Mouse (Mus musculus) stomach, embryonic 14.5 days (tissue): ENCODE data around the gene B3gntl1. TPM values are rescaled to one million over a fixed set of nuclear protein-coding genes. Genes with fewer than 3 reads are reported as not detected.
A peak's percentile ranks its signal among the peaks of the same experiment; 100 is the strongest.

Experiments used
- ATAC-seq: fragments of 200-750 bp; cut with Nextera tagmentation; 2 replicates; pipeline ENCODE4 v1.8.0; 2017; ENCODE audit warnings: low read depth, moderate TSS enrichment; ENCODE audit not compliant: insufficient number of reproducible peaks, insufficient read depth, low FRiP score
- H3K27ac ChIP-seq: fragments of 300-500 bp; sonication (generic); 2 replicates; pipeline ENCODE4 v1.5.1; 2014; ENCODE audit warnings: mild to moderate bottlenecking, low read length, moderate library complexity, mixed read lengths
- H3K27me3 ChIP-seq: fragments of 300-500 bp; sonication (generic); 2 replicates; pipeline ENCODE4 v1.6.1; 2014; ENCODE audit warnings: low read length, control low read depth, mixed read lengths; ENCODE audit not compliant: control insufficient read depth, insufficient read depth
- H3K36me3 ChIP-seq: fragments of 300-500 bp; sonication (generic); 2 replicates; pipeline ENCODE4 v1.6.1; 2014; ENCODE audit warnings: mild to moderate bottlenecking, control low read depth, low read length, moderate library complexity, mixed read lengths; ENCODE audit not compliant: control insufficient read depth, insufficient read depth
- H3K4me1 ChIP-seq: fragments of 300-500 bp; sonication (generic); 2 replicates; pipeline ENCODE4 v1.6.1; 2014; ENCODE audit warnings: low read length, control low read depth, mixed read lengths; ENCODE audit not compliant: control insufficient read depth, insufficient read depth
- H3K4me2 ChIP-seq: fragments of 300-500 bp; sonication (generic); replicated peaks from 2 replicates; pipeline ENCODE4 v1.6.1; 2014; ENCODE audit warnings: low read depth, low read length, control low read depth
- H3K4me3 ChIP-seq: fragments of 300-500 bp; sonication (generic); 2 replicates; pipeline ENCODE4 v1.5.1; 2014; ENCODE audit warnings: low read depth, low read length, control low read depth
- H3K9ac ChIP-seq: fragments of 300-500 bp; sonication (generic); replicated peaks from 2 replicates; pipeline ENCODE4 v1.6.1; 2014; ENCODE audit warnings: low read depth, mild to moderate bottlenecking, control low read depth, low read length, moderate library complexity, mixed read lengths
- H3K9me3 ChIP-seq: fragments of 300-500 bp; sonication (generic); 2 replicates; pipeline ENCODE4 v1.6.1; 2016; ENCODE audit warnings: low read depth, low read length, control low read depth; ENCODE audit not compliant: control insufficient read depth
- WGBS: fragments of 180-500 bp; shearing (Covaris S2); extraction: QIAGEN DNeasy Blood & Tissue Kit; methylation state at CpG from one replicate; pipeline ENCODE4 v1.1.7; 2014; 5-methylcytosine and 5-hydroxymethylcytosine counted together
- polyA plus RNA-seq: library from polyadenylated mRNA; unstranded; fragments of >200 nt; fragmentation: Nextera tagmentation; extraction: Ambion mirVana; gene quantifications from 2 replicates; pipeline ENCODE4 v1.2.1, GENCODE M21; 2014

B3gntl1 gene
- polyA plus RNA-seq, 1 experiment from 2014 or later, result 9.0 TPM

DNA sequence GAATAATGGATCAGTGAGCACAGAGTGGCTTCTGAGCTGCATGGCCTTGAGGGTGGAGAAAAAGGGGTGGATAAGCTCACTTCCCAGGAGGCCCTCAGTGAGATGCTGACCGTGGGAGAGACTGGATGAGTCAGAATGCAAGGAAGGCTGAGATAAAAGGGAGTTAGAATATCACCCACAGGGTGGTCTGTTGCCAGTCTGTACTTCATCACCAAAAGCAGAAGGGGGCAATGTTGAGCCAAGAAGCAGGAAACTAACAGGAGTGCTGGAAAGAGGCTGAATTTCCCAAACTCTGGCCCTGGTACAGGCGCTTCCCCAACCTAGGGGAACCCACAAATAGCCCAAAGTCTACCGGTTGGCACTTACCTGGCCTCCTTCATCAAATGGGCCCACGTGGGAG, 42.5 kb downstream of the B3gntl1 start:
- WGBS, result 85% methylated on average over 4 of the region's 4 CpGs
- no peak overlapping the region for H3K4me3 ChIP-seq
- H3K36me3 ChIP-seq, result peaks cover 8% of the 10 kb centered on the region
- H3K9ac ChIP-seq, result no peak overlapping the region
- no peak for ATAC-seq
- no peak overlapping the region for H3K27ac ChIP-seq
- no peaks in the 10 kb centered on the region for H3K9me3 ChIP-seq
- H3K4me2 ChIP-seq, result no peak overlapping the region
- H3K27me3 ChIP-seq, result no peaks in the 10 kb centered on the region
- no peaks in the 10 kb centered on the region for H3K4me1 ChIP-seq

DNA sequence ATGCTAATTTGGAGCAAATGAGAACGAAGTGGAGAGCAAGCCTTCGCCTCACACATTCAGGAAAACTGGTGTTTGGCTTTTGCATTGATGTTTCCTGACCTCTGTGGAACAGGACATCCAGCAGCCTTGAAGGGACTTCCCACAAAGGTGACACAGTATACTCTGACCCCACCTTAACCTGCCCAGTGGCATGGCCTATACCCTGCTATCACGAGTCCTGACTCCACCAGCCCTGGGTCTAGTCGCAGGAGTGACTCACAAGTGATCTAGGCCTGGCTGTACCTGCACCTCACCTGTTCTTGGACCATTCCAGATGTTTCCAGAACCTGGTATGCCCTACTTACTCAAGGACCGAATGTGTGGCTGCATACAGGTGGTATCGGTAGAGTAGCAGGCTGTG, 43.4 kb downstream of the B3gntl1 start:
- 91% methylated on average over 6 of the region's 6 CpGs for WGBS
- H3K4me1 ChIP-seq, result no peaks in the 10 kb centered on the region
- no peak overlapping the region for H3K9ac ChIP-seq
- no peak overlapping the region for H3K4me2 ChIP-seq
- H3K9me3 ChIP-seq, result no peaks in the 10 kb centered on the region
- H3K27me3 ChIP-seq, result no peaks in the 10 kb centered on the region
- ATAC-seq, result no peak
- peaks cover 8% of the 10 kb centered on the region for H3K36me3 ChIP-seq
- H3K4me3 ChIP-seq, result no peak overlapping the region
- H3K27ac ChIP-seq, result no peak overlapping the region

DNA sequence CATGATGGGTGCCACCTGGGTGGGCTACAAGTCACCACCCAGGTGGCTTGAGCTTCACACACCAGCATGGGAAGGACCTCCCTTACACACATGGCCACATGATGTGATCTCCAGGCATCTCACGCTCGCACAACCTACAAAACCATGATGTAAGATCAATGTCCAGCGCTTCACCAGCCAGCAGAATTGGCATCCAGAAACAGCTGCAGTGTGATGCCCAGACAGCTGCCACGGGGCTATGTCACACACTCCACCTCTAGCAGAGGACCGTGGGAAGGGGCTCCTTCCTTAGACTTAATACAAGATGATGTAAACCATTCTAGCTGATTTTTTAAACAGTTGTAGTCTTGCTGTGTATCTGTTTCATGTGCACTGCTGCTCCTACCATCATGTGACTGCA, 45.4 kb downstream of the B3gntl1 start:
- 66% methylated on average over 5 of the region's 5 CpGs for WGBS
- Histone ChIP-seq H3K9me3 (no peaks in the 10 kb centered on the region), H3K4me1 (no peaks in the 10 kb centered on the region), H3K27ac (peak overlapping the region; percentile 53; the same call in 1 of the 2 replicates), H3K4me2 (no peak overlapping the region), H3K36me3 (peaks cover 22% of the 10 kb centered on the region), H3K27me3 (no peaks in the 10 kb centered on the region), H3K4me3 (no peak overlapping the region), H3K9ac (no peak overlapping the region)
- peak; percentile 46; the same call in 1 of the 2 replicates for ATAC-seq

DNA sequence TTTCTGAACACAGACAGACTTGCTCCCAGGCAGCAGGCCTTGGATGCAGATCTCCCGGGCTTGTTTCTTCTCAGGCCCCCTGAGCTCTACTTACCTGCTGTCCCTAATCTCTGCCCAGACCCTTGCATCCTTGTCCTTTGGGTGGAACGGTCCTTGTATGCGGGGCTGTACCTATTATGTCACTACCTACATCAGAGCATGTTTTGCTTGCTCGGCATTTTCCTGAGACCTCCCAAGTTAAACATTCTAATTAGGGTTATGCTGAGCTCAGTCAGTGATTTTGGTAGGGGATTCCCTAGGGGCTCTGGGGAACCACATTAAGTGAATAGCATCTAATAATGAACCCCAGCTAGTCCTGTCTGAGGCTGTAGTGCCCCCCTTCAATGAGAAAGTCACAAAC, 47.9 kb downstream of the B3gntl1 start:
- no peak for ATAC-seq
- Histone ChIP-seq H3K9me3 (no peaks in the 10 kb centered on the region), H3K4me2 (no peak overlapping the region), H3K4me1 (no peaks in the 10 kb centered on the region), H3K27ac (no peak overlapping the region), H3K9ac (no peak overlapping the region), H3K36me3 (peaks cover 38% of the 10 kb centered on the region), H3K27me3 (no peaks in the 10 kb centered on the region), H3K4me3 (no peak overlapping the region)
- 91% methylated on average over 4 of the region's 4 CpGs for WGBS

DNA sequence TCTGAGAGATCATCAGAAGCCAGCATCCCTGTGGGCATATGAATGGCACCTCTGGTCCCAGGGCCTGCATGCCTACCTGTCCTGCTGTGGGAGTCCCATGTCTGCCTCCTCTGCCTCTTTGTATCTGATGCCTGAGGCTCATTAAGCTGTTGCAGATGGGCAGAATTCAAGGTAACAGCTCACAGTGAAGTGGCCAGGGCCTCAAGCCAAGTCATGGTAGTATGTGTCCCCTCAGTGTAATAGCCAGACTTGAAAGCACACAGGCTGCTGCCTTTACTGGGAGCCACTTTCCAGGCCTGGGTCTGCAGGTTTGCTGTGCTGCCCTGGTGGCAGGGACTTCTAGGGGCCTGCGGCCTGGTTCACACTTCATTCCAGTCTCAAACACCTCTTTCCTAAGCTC, 55.6 kb downstream of the B3gntl1 start:
- no peak overlapping the region for H3K4me3 ChIP-seq
- H3K4me1 ChIP-seq, result 0 out of 2 replicates have a peak, but pooled peaks cover 2% of the 10 kb centered on the region
- H3K27me3 ChIP-seq, result no peaks in the 10 kb centered on the region
- no peak overlapping the region for H3K4me2 ChIP-seq
- peaks cover 33% of the 10 kb centered on the region; the same call in 1 of the 2 replicates for H3K36me3 ChIP-seq
- WGBS, result 96% methylated on average over 1 of the region's 1 CpGs
- H3K9ac ChIP-seq, result no peak overlapping the region
- H3K27ac ChIP-seq, result no peak overlapping the region
- no peaks in the 10 kb centered on the region for H3K9me3 ChIP-seq
- ATAC-seq, result no peak

DNA sequence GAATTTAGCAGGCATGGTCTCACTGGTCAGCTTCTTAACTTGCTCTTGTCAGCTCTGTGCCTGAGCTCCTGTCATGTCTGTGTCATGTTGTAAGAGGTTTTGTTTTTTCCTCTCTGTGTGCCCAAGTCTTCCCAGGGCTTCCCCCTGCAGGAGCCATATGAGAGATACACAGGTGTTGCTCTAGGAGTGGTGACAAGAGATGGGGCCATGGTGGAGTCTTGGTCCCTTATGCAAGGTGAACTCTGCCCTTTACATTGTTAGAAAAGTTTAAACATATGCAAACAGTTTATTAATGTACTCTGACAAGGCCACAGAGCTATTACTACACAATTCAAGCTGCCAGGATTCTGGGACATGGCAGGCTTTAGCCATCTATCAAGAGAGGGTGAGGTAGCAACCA, 56.5 kb downstream of the B3gntl1 start:
- no peak for ATAC-seq
- Histone ChIP-seq H3K36me3 (peaks cover 25% of the 10 kb centered on the region; the same call in 1 of the 2 replicates), H3K27ac (no peak overlapping the region), H3K9ac (no peak overlapping the region), H3K4me1 (0 out of 2 replicates have a peak, but pooled peaks cover 2% of the 10 kb centered on the region), H3K4me2 (no peak overlapping the region), H3K9me3 (no peaks in the 10 kb centered on the region), H3K4me3 (no peak overlapping the region), H3K27me3 (no peaks in the 10 kb centered on the region)

DNA sequence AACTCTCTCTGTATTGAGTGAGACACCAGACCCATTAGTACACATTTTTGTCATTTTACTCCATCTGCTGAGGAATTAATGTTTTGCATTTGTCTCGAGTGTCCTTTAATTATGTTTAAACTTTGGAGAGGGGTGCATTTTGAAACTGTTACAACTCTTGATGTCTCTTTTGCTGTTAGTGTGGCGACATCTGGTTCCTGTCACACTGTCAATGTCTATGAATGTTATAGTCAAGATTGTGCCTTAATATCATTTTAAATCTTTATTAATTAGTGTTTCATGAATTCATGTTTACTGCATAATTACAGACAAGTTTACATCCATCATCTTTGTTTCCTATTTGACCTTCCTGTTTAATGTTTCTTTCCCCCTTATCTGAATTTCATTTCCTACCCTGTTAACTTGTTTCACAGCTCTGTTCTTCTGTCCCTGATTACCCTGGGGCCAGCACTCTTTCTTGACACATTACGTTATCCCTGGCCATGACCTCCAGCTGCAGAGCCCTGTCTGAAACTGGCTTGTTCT, 56.9 kb downstream of the B3gntl1 start:
- H3K4me2 ChIP-seq, result no peak overlapping the region
- peaks cover 25% of the 10 kb centered on the region; the same call in 1 of the 2 replicates for H3K36me3 ChIP-seq
- H3K9ac ChIP-seq, result no peak overlapping the region
- no peak overlapping the region for H3K27ac ChIP-seq
- no peak overlapping the region for H3K4me3 ChIP-seq
- H3K27me3 ChIP-seq, result no peaks in the 10 kb centered on the region
- no peaks in the 10 kb centered on the region for H3K9me3 ChIP-seq
- 0 out of 2 replicates have a peak, but pooled peaks cover 2% of the 10 kb centered on the region for H3K4me1 ChIP-seq
- WGBS, result 51% methylated on average over 3 of the region's 3 CpGs
- ATAC-seq, result no peak

DNA sequence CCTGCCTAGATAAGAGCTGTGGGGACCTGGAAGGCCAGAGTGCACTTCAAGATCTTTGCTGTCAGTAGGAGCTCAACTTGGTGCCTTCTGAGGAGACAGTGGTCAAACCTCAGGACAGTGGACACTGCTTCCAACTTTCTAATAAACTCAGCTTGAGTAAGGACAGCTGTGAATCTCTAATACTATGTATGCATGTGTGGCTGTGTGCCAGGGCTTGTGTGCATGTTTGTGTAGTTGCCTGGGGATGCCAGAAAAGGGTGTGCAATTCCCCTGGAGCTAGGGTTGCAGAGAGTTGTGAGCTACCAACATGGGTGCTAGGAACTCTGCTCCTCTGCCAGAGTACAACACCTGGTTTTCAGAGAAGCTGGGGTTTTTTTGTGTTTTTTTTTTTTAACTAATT, 62.0 kb downstream of the B3gntl1 start:
- 0 out of 2 replicates have a peak, but pooled peaks cover 2% of the 10 kb centered on the region for H3K4me1 ChIP-seq
- H3K4me2 ChIP-seq, result no peak overlapping the region
- no peaks in the 10 kb centered on the region for H3K27me3 ChIP-seq
- H3K4me3 ChIP-seq, result no peak overlapping the region
- peaks cover 22% of the 10 kb centered on the region for H3K36me3 ChIP-seq
- ATAC-seq, result no peak
- H3K9me3 ChIP-seq, result no peaks in the 10 kb centered on the region
- H3K9ac ChIP-seq, result no peak overlapping the region
- no peak overlapping the region for H3K27ac ChIP-seq

DNA sequence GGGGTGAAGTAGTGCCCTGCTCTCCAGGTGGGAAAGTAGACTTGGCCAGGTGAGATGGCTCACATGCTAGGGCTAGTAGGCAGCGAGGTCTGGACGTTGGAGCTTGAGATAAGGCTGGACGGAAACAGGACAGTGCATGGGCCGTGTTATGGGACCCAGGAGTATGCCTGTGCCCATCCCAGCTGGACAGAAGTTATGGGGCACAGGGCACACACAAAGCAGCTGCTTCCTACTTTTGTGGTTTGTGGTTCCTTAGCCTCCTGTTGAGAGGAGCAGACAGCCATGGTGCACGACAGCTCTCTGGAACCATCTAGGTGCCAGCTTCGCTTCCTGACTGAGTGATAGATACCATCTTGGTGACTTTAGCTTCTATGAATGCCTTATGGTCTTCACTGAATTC, 67.3 kb downstream of the B3gntl1 start:
- Histone ChIP-seq H3K4me3 (no peak overlapping the region), H3K27me3 (no peaks in the 10 kb centered on the region), H3K36me3 (peaks cover 27% of the 10 kb centered on the region), H3K4me2 (no peak overlapping the region), H3K4me1 (no peaks in the 10 kb centered on the region), H3K9me3 (no peaks in the 10 kb centered on the region), H3K9ac (no peak overlapping the region), H3K27ac (no peak overlapping the region)
- WGBS, result 87% methylated on average over 6 of the region's 6 CpGs
- no peak for ATAC-seq
